Mouse (Mus musculus) cortical plate, adult 2 months (tissue): ENCODE data around the gene Nol4l.

ENCODE experiments used
- CTCF ChIP-seq: fragments of 200-500 bp; IDR thresholded peaks from 2 replicates; pipeline ENCODE4 v1.5.1; 2011; ENCODE audit warnings: mild to moderate bottlenecking, control low read depth, low read length; ENCODE audit not compliant: insufficient read depth; ENCODE audit errors: extremely low read depth
- POLR2A ChIP-seq: fragments of 200-500 bp; IDR thresholded peaks from 2 replicates; pipeline ENCODE4 v1.6.1; 2011; ENCODE audit warnings: mild to moderate bottlenecking, low read length, control low read depth; ENCODE audit not compliant: insufficient read depth; ENCODE audit errors: extremely low read depth

GRCm38 (mm10) chr2:153399166-153399565 is 130.6 kb downstream of the Nol4l start:
- TF ChIP-seq POLR2A: no peak
- no peak for TF ChIP-seq CTCF
